Mouse (Mus musculus) liver, adult 2 months (tissue): Measurements from ENCODE around the gene Mfng. TPM values are rescaled to one million over a fixed set of nuclear protein-coding genes. Genes with fewer than 3 reads are reported as not detected.

ENCODE experiments used
- DNase-seq: peaks from one replicate; pipeline ENCODE4 v3.0.0-alpha.2; 2011; ENCODE audit warnings: low read depth, low spot score; ENCODE audit errors: extremely low read depth
- H3K27ac ChIP-seq: fragments of 200-500 bp; replicated peaks from 2 replicates; pipeline ENCODE4 v1.5.1; 2012; ENCODE audit warnings: low read depth, mild to moderate bottlenecking, control low read depth, inconsistent platforms, low read length; ENCODE audit not compliant: insufficient read depth
- H3K27me3 ChIP-seq: fragments of 200-500 bp; 2 replicates; pipeline ENCODE4 v1.6.1; 2012; ENCODE audit warnings: mild to moderate bottlenecking, moderate library complexity, low read length, inconsistent platforms; ENCODE audit not compliant: control insufficient read depth, insufficient read depth
- H3K36me3 ChIP-seq: fragments of 200-500 bp; 2 replicates; pipeline ENCODE4 v1.6.1; 2012; ENCODE audit warnings: low read length, inconsistent platforms; ENCODE audit not compliant: control insufficient read depth, insufficient read depth
- H3K4me1 ChIP-seq: fragments of 200-500 bp; 2 replicates; pipeline ENCODE4 v1.6.1; 2011; ENCODE audit warnings: low read length; ENCODE audit not compliant: control insufficient read depth, insufficient read depth
- H3K4me3 ChIP-seq: fragments of 200-500 bp; 2 replicates; pipeline ENCODE4 v1.5.1; 2011; ENCODE audit warnings: low read depth, mild to moderate bottlenecking, control low read depth, low read length, moderate library complexity; ENCODE audit not compliant: insufficient read depth
- H3K79me2 ChIP-seq: fragments of 200-500 bp; 2 replicates; pipeline ENCODE4 v1.6.1; 2012; ENCODE audit warnings: inconsistent platforms, mild to moderate bottlenecking, low read length, moderate library complexity; ENCODE audit not compliant: control insufficient read depth, insufficient read depth
- H3K9ac ChIP-seq: fragments of 200-500 bp; 2 replicates; pipeline ENCODE4 v1.6.1; 2012; ENCODE audit warnings: low read depth, mild to moderate bottlenecking, control low read depth, inconsistent platforms, low read length
- CTCF ChIP-seq: fragments of 200-500 bp; IDR thresholded peaks from 2 replicates; pipeline ENCODE4 v1.5.1; 2011; ENCODE audit warnings: low read depth, low read length, control low read depth
- POLR2A ChIP-seq: fragments of 200-500 bp; IDR thresholded peaks from 2 replicates; pipeline ENCODE4 v1.6.1; 2011; ENCODE audit warnings: low read length, control low read depth; ENCODE audit not compliant: insufficient read depth; ENCODE audit errors: extremely low read depth
- WGBS: fragments of 180-500 bp; shearing (Covaris S2); methylation state at CpG from one replicate; pipeline ENCODE4 v1.1.7; 2018; 5-methylcytosine and 5-hydroxymethylcytosine counted together
- polyA plus RNA-seq: library from polyadenylated mRNA; depleted of rRNA; stranded (reverse); fragments of >200 nt; gene quantifications from 2 replicates; pipeline ENCODE4 v1.2.3, GENCODE M21; 2012; rRNA removed
- total RNA-seq: library from RNA; depleted of rRNA; stranded (reverse); fragments of >200 nt; gene quantifications from 2 replicates; pipeline ENCODE4 v1.2.3, GENCODE M21; 2014; rRNA removed

The Mfng gene
- total and polyA plus RNA-seq, 2 experiments: 0.74 to 2.3 TPM

DNA sequence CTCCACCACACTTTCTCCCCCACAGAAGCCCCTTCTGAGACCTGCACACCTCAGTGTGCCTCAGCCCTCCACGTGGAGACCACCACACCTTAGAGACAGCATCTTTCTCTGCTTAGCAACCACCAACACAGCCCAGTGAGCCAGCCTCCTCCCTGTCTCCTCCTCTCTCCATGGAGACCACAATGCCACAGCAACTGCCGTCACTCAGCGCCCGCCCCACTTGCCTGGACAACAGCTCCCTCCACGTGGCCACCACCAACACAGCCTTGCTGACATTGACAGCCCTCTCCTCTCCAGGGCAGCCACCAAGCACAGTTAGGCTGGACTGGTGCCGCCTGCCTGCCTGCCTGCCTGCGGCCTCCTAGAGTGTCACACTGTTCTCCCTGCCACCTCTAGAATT lies 63.5 kb downstream of the Mfng start:
- TF ChIP-seq POLR2A (no peak), CTCF (no peak)
- Histone ChIP-seq H3K79me2 (no peaks in the 10 kb centered on the region), H3K36me3 (no peaks in the 10 kb centered on the region), H3K4me3 (no peak overlapping the region), H3K27ac (no peak overlapping the region), H3K4me1 (no peaks in the 10 kb centered on the region), H3K9ac (no peak overlapping the region), H3K27me3 (peaks cover 6% of the 10 kb centered on the region; the same call in 1 of the 2 replicates)
- no peak for DNase-seq
- WGBS: 33% methylated on average over 7 of the region's 7 CpGs

DNA sequence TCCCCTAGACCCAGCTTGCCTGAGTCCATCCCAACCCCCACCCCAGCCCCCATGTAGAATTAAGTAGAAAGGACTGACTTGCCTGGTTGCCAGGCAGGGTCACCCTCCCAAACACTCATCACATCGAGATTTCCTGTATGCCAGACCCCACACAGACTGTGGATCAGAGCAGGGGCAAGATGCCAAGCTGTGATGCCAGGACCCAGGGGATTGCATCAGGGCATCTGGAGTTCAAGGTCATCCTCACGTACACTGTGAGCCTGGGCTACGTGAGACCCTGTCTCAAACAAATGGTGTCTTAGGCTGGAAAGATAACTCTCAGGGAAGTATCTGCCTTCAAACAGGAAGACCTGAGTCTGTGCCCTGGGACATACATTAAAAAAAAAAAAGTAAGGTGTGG lies 66.6 kb downstream of the Mfng start:
- H3K4me1 ChIP-seq: no peaks in the 10 kb centered on the region
- WGBS: 15% methylated on average over 3 of the region's 3 CpGs
- no peak overlapping the region for H3K27ac ChIP-seq
- H3K36me3 ChIP-seq: no peaks in the 10 kb centered on the region
- no peaks in the 10 kb centered on the region for H3K27me3 ChIP-seq
- H3K4me3 ChIP-seq: no peak overlapping the region
- DNase-seq: no peak
- TF ChIP-seq CTCF: no peak
- no peak overlapping the region for H3K9ac ChIP-seq
- no peaks in the 10 kb centered on the region for H3K79me2 ChIP-seq

Other genes with a start within 250 kb of the Mfng start
- 0.28 and 0.54 TPM in 2 replicates for gene C1qtnf6, start 242.1 kb downstream of the Mfng start, total RNA-seq
- gene C1qtnf6, start 242.1 kb downstream of the Mfng start, polyA plus RNA-seq: 2.2 and 2.5 TPM in 2 replicates
- gene Sstr3, start 228.8 kb downstream of the Mfng start, total RNA-seq: under 0.01 TPM in 1 of 2 replicates, not detected in the other
- gene Sstr3, start 228.8 kb downstream of the Mfng start, polyA plus RNA-seq: not detected in 2 replicates
- 2.8 and 4.5 TPM in 2 replicates for gene Rac2, start 200.7 kb downstream of the Mfng start, total RNA-seq
- gene Rac2, start 200.7 kb downstream of the Mfng start, polyA plus RNA-seq: 30.8 and 35.9 TPM in 2 replicates
- 4.7 and 7.2 TPM in 2 replicates for gene Cyth4, start 176.4 kb downstream of the Mfng start, total RNA-seq
- 3.3 and 5.7 TPM in 2 replicates for gene Cyth4, start 176.4 kb downstream of the Mfng start, polyA plus RNA-seq
- not detected in 2 replicates for gene Elfn2, start 54.7 kb downstream of the Mfng start, total RNA-seq
- not detected in 2 replicates for gene Elfn2, start 54.7 kb downstream of the Mfng start, polyA plus RNA-seq
- gene Card10, start 29.6 kb upstream of the Mfng start, total RNA-seq: 2.7 and 4.3 TPM in 2 replicates
- gene Card10, start 29.6 kb upstream of the Mfng start, polyA plus RNA-seq: 15.0 and 18.7 TPM in 2 replicates
- 6.5 and 8.5 TPM in 2 replicates for gene Cdc42ep1, start 69.1 kb upstream of the Mfng start, total RNA-seq
- 39.7 and 42.7 TPM in 2 replicates for gene Cdc42ep1, start 69.1 kb upstream of the Mfng start, polyA plus RNA-seq
- 0.55 TPM in 1 of 2 replicates, not detected in the other for gene Lgals2, start 82.1 kb upstream of the Mfng start, total RNA-seq
- gene Lgals2, start 82.1 kb upstream of the Mfng start, polyA plus RNA-seq: 0.57 TPM in 1 of 2 replicates, not detected in the other
- gene Gga1, start 103.7 kb upstream of the Mfng start, total RNA-seq: 4.4 and 6.4 TPM in 2 replicates
- 34.9 and 42.7 TPM in 2 replicates for gene Gga1, start 103.7 kb upstream of the Mfng start, polyA plus RNA-seq
- gene Gm49510, start 126.2 kb upstream of the Mfng start, total RNA-seq: not detected in 2 replicates
- not detected in 2 replicates for gene Gm49510, start 126.2 kb upstream of the Mfng start, polyA plus RNA-seq
- gene Sh3bp1, start 126.3 kb upstream of the Mfng start, total RNA-seq: 0.37 and 2.3 TPM in 2 replicates
- gene Sh3bp1, start 126.3 kb upstream of the Mfng start, polyA plus RNA-seq: 3.7 and 6.0 TPM in 2 replicates
- 0.27 and 0.37 TPM in 2 replicates for gene Pdxp, start 140.4 kb upstream of the Mfng start, total RNA-seq
- 0.62 and 1.2 TPM in 2 replicates for gene Pdxp, start 140.4 kb upstream of the Mfng start, polyA plus RNA-seq
- gene Lgals1, start 153.2 kb upstream of the Mfng start, total RNA-seq: 23.2 and 31.6 TPM in 2 replicates
- gene Lgals1, start 153.2 kb upstream of the Mfng start, polyA plus RNA-seq: 25.2 and 26.9 TPM in 2 replicates
- 4.0 and 5.3 TPM in 2 replicates for gene Nol12, start 161.5 kb upstream of the Mfng start, total RNA-seq
- gene Nol12, start 161.5 kb upstream of the Mfng start, polyA plus RNA-seq: 10.3 and 13.1 TPM in 2 replicates
- gene Triobp, start 174.2 kb upstream of the Mfng start, total RNA-seq: 11.9 and 14.3 TPM in 2 replicates
- gene Triobp, start 174.2 kb upstream of the Mfng start, polyA plus RNA-seq: 19.9 and 24.3 TPM in 2 replicates